Mouse (Mus musculus) heart, postnatal 10 days (tissue): ENCODE results near the gene Cacna1a. TPM values are rescaled to one million over a fixed set of nuclear protein-coding genes. Genes with fewer than 3 reads are reported as not detected.

Experiments used
- DNase-seq, 2 experiments: peaks; one replicate each; pipeline ENCODE4 v3.0.0; 2021
- intact Hi-C: fragments of 180-260 bp; cut with DNase I; formaldehyde crosslinking; loops from one replicate; pipeline ENCODE4 v1.15.1; 2025
- total RNA-seq, 2 experiments: library from RNA; stranded (reverse); gene quantifications; 2 replicates each; pipeline ENCODE4 v1.2.3; 2021

Cacna1a gene
- total RNA-seq, 2 experiments from 2014 or later = 6.1 to 6.5 TPM

DNA sequence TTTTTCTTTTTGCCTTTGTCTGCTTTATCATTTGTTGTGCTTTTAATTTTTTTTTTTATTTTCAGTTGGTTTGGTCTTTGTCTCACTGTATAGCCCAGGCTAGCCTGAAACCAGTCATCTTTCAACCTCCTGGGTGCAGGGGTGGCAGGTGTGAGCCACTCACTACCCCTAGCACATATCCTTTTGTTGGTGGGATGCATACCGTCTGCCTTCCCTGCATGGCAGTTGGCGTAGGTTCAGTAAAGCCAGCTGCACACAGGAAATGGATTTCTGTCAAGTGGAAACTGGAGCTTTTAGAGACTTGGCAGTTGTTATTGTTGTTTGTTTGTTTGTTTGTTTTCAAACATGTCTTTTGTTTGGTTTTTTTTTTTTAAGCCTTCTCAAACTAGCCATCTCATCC lies 132.8 kb downstream of the Cacna1a start:
- intact Hi-C loops = no loop called here
- no peak for DNase-seq

DNA sequence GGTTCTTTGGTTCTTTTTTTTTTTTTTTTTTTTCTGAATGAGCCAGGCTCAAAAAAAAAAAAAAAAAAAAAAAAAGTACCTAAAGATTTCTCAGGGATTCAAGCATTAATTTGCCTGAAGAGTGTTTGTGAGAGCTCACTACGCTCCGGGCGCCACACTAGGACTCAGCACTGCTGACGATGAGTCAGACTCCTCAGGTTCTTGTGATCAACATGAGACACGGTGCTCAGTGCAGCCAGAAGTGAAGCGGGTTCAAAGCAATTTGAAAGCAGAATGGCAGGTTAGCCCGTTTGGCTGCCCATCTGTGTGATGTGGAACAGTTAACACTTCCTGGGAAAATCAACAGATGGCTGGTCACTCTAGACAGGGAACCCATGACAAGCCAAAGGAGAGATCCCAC lies 139.8 kb downstream of the Cacna1a start:
- intact Hi-C loops = no loop called here
- no peak for DNase-seq

DNA sequence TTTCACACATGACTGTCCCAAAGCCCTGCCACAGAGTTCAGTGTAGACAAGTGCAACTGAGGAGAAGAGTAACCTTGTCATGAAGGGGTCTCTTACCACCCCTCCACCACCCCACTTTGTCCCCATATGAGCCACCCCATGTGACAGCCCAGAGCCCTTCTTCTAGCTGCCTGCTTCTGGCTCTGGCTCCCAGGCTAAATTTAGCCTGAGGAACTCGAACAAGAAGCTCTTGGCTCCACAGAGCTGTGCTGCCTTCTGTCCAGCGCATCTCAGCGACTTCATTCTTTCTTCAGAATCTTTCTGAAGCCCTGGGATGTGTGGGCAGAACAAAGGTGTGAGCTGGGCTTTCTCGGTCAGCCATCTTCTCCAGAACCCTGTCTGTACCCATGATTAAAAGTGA lies 141.3 kb downstream of the Cacna1a start:
- DNase-seq = peak in 1 of 2 experiments; percentile 34
- intact Hi-C loops = no loop called here

DNA sequence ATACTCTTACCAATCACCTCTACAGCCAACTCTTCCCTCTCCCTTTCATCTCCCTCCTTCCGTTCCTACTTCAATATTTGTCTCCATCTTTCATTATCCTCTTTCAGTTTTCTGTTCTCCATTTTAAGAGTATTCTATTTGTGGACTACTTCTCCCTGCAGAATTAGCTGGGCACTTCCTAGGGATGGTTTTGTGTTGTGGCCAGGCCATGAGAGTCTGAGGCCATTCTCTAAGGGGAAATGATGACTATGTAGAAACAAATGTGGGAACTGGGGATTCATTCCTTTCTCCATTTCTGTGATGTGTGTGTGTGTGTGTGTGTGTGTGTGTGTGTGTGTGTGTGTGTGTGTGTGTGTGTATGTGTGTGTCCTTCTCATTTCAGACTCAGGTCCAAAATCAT lies 144.5 kb downstream of the Cacna1a start:
- intact Hi-C loops = no loop called here
- no peak for DNase-seq

DNA sequence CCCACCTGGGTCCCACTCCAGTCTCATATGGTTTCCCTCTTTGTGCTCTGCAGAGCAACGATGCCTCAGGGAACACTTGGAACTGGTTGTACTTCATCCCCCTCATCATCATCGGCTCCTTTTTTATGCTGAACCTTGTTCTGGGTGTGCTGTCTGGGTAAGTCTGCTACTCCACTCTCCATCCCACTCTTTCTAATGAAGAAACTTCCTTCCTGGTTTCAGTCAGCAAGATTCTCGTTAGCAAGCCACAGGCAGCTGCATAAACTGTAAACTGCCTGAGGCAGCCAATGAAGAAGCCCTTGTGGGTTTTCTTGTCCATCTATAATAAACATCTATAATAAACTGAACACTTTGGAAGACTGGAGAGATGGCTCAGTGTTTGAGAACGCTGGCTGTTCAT lies 145.1 kb downstream of the Cacna1a start:
- DNase-seq = no peak
- intact Hi-C loops = no loop called here

DNA sequence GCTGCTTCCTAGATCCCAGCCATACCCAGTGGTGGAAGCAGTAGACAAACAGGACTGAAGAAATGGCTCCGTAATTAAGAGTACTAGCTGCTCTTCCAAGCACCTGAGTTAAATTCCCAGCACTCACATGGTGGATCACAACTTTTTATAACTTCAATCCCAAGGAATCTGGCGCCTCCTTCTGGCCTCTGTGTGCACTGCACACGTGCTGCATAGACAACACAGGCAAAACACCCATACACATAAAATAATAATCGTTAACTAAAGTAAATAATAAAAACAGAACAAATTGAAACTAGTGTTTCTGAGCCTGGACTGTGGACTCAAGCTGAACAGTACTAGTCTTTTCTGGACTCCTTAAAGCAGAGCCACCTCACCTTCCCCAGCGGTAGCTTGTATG lies 148.7 kb downstream of the Cacna1a start:
- intact Hi-C loops = no loop called here
- DNase-seq = no peak

DNA sequence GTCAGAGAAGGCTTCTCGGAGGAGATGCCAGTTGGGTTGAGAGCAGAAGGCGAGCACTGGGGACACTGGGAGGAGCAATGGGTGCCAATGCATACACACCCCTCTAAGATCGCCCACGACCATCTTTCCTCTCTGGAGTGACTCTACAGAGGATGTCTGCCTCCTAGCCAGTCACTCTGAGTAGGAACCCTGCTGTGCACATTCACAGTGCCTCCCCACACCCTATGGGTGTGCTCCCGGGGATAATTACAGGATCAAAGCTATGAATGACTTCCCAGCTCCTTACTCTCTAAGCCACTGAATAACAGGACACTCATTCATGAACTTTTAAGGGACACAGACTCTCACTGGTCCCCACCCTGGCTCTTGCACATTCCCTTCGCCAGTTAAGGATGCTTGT lies 151.1 kb downstream of the Cacna1a start:
- intact Hi-C loops = no loop called here
- no peak for DNase-seq

DNA sequence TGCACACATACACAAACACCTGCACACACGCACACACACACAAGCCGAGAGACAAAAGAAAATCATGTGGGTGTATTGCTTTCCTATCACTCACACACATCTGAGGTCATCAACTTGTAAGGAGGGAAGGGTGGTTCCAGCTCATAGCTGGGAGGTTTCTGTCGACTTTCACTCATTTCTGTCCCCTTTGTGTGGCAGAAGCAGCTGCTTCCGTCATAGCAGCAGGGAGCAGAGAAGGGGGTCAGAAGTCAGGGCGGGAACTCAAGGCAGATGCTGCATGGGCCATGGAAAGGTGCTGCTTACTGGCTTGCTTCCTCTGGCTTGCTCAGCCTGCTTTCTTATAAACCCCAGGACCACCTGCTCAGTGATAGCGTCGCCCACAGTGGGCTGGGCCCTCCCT lies 154.2 kb downstream of the Cacna1a start:
- intact Hi-C loops = no loop called here
- DNase-seq = no peak

DNA sequence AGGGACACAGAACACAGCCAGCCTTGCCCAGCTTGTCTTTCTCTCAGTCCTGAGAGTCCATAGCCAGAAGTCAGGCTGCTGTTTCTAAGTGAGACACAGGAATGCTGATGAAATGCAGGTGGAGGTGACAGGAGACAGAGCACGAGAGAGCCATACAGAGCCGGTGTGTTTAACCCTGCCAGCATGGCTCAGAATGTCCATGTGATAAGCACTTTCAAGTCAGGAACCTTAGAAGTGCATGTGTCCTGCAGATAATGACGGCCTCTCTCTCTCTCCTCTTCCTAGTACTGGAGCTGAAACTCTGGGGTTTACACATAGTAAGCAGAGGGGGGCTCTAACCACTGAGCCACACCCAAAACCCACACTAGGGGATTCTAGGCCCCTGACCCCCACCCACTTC lies 157.3 kb downstream of the Cacna1a start:
- intact Hi-C loops = no loop called here
- DNase-seq = no peak

DNA sequence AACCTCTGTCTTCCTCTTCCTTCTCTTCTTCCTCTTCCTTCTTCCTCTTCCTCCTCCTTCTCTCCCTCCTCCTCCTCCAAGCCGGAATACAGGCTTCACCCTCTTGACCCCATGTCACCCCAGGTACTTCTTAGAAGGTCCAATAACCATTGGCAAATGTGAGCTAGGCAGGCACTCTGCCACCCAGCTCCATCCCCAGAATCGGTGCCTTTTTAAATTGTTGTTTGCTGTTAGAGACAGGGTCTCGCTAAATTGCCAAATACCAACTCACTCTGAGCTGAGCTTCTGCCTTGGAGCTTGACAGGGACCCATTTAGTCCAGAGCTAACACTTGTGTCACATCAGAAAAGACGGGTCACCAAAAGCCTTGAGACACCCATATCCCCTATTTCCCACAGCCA lies 164.2 kb downstream of the Cacna1a start:
- intact Hi-C loops = no loop called here
- DNase-seq = no peak

DNA sequence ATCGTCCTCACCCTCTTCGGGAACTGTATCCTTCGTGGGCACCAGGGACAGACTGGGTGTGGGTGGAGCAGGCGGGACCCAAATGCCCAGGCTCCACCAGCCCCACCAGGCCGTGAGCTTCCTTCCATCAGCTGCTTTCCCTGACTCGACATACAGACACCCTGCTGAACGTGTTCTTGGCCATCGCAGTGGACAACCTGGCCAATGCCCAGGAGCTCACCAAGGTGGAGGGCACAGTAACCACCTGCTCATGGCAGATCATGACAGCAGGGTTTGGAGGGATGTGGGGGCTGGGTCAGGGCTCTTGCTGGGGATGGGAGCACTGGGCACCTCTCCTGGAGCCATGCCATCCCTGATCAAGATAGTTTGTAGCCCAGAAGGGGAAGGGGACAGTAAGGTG lies 164.9 kb downstream of the Cacna1a start:
- intact Hi-C loops = no loop called here
- DNase-seq = no peak

DNA sequence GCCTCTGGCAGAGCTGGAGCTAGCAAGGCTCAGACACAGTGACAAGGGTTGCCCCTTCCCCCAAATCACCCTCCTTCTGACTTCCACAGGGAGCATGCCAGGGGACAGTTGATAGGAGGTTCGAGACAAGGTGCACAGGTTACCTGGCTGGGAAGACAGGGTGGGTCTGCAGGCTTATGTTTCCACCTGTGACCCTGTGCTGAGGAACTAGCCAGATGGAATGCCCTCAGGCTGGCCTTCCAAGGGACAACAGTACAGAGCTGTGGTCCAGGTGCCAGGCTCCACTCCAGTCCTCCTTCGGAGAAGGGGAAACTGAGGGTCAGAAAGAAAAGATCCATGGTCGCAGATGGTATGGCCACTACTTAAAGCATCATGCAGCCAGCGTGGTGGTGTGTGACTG lies 165.4 kb downstream of the Cacna1a start:
- intact Hi-C loops = loop anchor here (1.0 kb wide), 1 partner anchor 190 kb away; no protein-coding TSS in a partner anchor
- no peak for DNase-seq

DNA sequence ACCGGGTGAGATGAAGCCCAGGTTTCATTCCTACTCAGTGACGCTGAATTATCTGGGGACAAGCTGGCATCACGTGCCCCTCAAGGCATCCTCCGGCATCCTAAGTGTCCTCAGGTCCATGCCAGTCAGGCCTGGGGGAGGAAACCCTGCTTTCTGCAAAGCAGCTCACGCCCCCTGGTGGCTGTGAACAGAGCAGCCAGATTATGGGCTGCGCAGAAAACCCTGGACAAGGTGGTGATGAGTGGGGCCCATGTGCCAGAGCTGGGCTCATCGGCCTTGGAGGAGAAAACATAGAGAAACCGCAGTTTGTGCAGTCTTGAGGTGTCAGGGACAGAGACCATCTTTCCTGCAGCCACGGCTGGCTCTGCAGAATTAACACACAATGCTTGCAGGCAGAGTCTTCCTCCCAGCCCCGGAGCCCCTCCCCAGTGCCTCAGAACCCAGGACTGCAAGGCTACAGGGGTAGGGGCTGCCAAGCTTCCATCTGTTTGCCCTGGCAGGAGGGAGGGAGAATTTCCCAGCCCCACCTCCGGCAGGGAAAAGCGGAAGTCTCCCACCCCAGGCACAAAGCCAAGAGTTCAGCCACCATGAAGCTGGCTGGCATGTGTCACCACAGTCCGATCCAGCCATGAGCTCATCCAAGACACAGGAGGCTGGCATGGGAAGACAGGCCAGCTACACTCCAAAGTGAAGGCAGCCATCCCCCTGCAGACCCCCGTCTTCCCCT lies 166.2 kb downstream of the Cacna1a start:
- intact Hi-C loops = loop anchor here (1.0 kb wide), 1 partner anchor 191 kb away; no protein-coding TSS in a partner anchor

DNA sequence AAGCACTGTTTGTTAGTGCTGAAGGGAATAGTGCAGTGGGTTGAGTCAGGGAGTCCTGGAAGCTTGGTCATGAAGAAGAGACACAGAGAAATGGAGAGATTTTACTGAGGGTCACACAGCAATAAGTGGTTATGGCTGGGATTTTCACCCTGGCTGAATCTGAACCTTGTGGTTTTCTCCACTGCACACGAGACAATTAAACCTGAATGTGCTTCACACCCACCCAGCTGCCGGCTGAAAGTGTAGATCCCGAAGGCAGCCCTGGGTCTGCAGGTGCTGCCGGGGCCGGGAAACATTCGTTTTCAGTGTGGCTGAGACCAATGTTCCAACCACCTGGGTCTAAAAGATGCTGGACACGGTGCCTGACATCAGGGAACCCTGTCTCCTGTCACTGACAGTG lies 167.0 kb downstream of the Cacna1a start:
- no peak for DNase-seq
- intact Hi-C loops = no loop called here

More for the DNA sequence above, 166.2 kb downstream of the Cacna1a start:
- DNase-seq = peak; percentile 64 to 74

DNA sequence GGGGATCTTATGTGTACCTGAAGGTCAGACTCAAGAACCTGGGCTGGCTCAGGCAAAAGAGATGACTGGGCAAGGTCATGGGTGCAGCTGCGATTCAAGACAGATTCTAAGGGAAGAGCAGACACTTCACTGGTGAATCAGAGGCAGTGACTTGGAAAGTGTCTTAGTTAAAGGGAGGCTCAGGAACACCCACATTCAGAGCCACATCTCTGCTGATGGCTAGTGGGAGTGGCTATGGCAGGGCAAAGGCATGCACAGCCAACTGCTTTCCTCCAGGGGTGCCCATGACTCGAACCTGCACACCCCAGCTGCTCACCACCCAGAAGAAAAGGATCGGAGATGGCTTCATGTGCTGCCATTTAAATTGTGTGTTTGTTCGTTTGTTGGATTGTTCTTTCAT lies 169.7 kb downstream of the Cacna1a start:
- DNase-seq = no peak
- intact Hi-C loops = no loop called here

DNA sequence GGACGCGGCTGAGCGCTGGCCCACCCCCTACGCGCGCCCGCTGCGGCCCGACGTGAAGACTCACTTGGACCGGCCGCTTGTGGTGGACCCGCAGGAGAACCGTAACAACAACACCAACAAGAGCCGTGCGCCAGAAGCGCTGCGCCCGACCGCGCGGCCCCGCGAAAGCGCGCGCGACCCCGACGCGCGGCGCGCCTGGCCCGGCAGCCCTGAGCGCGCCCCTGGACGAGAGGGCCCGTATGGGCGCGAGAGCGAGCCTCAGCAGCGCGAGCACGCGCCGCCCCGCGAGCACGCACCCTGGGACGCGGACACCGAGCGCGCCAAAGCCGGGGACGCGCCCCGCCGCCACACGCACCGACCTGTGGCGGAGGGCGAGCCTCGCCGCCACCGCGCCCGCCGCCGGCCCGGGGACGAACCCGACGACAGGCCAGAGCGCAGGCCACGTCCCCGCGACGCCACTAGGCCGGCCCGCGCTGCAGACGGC lies 170.9 kb downstream of the Cacna1a start:
- DNase-seq = peak; percentile 12 to 20
- intact Hi-C loops = no loop called here

DNA sequence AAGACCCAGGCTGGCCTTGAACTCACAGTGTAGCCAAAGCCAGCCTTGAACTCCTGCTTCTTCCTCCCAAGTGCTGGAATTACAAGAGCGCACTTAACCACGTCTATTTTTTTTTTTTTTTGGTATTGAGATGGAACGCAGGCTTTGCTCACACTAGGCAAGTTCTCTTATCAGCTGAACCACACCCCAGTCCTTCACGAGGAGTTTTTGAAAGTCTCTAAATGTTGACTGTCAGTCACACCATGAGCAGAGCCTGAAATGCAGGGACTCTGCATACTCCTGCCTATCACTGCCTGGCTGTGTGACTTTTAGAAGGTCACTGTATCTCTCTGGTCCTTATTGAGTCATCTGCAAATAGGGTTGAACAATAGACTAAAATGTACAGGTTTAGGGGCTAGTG lies 173.5 kb downstream of the Cacna1a start:
- intact Hi-C loops = loop anchor here (5.0 kb wide), 1 partner anchor 269 kb away; no protein-coding TSS in a partner anchor
- DNase-seq = no peak

DNA sequence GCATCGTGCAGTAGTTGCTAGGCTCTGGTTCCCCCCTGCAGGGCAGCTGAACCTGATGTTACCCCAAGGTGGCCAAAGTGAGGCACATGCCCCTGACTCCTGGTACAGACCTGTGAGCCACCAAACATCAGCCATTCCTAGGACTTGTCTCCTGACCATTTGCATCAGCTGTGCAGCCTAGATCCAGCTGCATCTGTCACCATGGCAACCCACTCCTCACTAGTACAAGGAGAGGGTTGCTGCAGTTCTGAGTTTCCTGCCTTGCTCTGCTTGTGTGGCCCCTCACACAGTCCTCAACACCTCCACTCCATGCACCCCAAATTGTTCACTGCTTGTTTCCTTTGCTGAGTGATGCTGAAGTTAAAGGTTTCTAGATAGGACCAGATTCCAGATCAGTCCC lies 175.8 kb downstream of the Cacna1a start:
- intact Hi-C loops = loop anchor here (5.0 kb wide), 1 partner anchor 272 kb away; no protein-coding TSS in a partner anchor

DNA sequence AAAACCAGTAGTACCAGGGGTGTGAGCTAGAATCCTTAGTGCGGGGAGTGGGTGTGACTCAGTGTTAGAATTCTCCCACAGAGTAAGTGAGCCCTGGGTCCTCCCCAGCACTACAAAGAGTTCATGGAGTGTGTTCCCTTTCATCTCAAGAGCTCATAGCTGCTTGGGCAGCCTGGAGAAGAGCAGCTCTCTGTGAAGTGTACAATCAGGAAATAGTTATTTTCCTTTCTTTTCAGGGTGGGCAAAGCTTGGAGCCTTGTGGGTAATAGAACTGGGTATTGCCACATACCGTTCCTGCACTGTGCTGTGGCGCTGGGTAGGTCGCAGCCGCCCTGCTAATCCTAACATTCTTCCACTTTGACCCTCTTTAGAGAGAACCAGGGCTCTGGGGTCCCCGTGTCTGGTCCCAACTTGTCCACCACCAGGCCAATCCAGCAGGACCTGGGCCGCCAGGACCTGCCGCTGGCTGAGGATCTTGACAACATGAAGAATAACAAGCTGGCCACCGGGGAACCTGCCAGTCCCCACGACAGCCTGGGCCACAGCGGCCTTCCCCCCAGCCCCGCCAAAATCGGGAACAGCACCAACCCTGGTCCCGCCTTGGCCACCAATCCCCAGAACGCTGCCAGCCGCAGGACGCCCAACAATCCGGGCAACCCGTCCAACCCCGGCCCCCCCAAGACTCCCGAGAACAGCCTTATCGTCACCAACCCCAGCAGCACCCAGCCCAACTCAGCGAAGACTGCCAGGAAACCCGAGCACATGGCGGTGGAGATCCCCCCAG lies 177.5 kb downstream of the Cacna1a start:
- intact Hi-C loops = no loop called here
- no peak for DNase-seq

More for the DNA sequence above, 175.8 kb downstream of the Cacna1a start:
- DNase-seq = no peak

DNA sequence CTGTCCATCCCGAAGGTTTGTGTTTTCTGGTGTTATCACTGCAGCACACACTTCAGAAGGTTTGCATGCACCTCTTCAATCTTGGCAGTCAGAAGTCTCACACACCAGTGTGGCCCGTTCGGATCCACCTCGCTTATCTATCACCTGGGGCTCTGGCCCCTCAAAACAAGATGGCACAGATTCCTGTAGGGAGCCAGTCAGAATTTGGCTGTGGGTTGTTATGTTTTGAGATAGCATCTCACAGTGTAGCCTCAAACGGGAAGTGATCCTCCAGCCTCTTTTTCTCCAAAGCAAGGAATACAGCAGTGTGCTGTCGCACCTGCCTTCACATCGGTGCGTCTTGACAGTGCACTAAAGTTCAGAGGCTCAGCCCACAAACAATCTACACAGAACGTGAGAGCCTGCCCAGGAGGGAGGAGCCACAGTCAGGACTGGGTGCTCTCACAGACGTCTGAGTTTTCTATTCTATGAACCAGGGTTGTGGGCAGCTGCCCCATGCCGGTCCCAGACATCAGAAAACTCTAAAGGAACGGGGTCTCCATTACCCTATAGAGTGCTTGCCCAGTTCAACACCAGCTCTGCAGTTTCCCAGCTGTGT lies 178.7 kb downstream of the Cacna1a start:
- DNase-seq = no peak
- intact Hi-C loops = no loop called here

DNA sequence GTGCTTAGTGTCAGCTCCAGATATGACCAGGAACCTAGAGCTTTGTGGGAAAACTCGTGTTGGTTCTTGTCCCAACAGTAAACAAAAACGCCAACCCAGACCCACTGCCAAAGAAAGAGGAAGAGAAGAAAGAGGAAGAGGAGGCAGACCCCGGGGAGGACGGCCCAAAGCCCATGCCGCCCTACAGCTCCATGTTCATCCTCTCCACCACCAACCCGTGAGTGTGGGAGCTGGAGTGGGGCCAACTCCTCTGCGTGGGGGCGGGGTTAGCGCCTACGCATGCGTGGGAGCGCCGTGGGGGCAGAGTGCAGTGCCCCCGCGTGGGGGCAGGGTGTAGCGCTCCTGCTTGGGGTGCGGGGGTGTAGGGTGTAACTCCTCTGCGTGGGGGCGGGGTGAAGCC lies 179.3 kb downstream of the Cacna1a start:
- intact Hi-C loops = no loop called here
- DNase-seq = peak in 1 of 2 experiments; percentile 35
